Mouse (Mus musculus) heart, embryonic 11.5 days (tissue): ENCODE results near the gene Nrl. TPM values are rescaled to one million over a fixed set of nuclear protein-coding genes. Genes with fewer than 3 reads are reported as not detected.

Experiments
- ATAC-seq: fragments of 200-750 bp; cut with Nextera tagmentation; replicated peaks from 2 replicates; pipeline ENCODE4 v1.8.0; 2017; ENCODE audit warnings: moderate library complexity; ENCODE audit not compliant: insufficient number of reproducible peaks, low FRiP score, low TSS enrichment
- H3K27ac ChIP-seq: fragments of 300-500 bp; sonication (generic); 2 replicates; pipeline ENCODE4 v1.5.1; 2014; ENCODE audit warnings: mild to moderate bottlenecking, low read depth, low read length
- H3K27me3 ChIP-seq: fragments of 300-500 bp; sonication (generic); 2 replicates; pipeline ENCODE4 v1.6.1; 2014; ENCODE audit warnings: mild to moderate bottlenecking, low read length, mixed read lengths; ENCODE audit not compliant: control insufficient read depth, insufficient read depth
- H3K36me3 ChIP-seq: fragments of 300-500 bp; sonication (generic); 2 replicates; pipeline ENCODE4 v1.6.1; 2014; ENCODE audit warnings: mild to moderate bottlenecking, low read length, moderate library complexity, mixed read lengths; ENCODE audit not compliant: control insufficient read depth, insufficient read depth
- H3K4me1 ChIP-seq: fragments of 300-500 bp; sonication (generic); 2 replicates; pipeline ENCODE4 v1.6.1; 2014; ENCODE audit warnings: low read length; ENCODE audit not compliant: control insufficient read depth, insufficient read depth
- H3K4me2 ChIP-seq: fragments of 300-500 bp; sonication (generic); 2 replicates; pipeline ENCODE4 v1.6.1; 2014; ENCODE audit warnings: mild to moderate bottlenecking, moderate library complexity
- H3K4me3 ChIP-seq: fragments of 300-500 bp; sonication (generic); 2 replicates; pipeline ENCODE4 v1.5.1; 2014; ENCODE audit warnings: low read depth, low read length
- H3K9ac ChIP-seq: fragments of 300-500 bp; sonication (generic); 2 replicates; pipeline ENCODE4 v1.6.1; 2014; ENCODE audit warnings: mild to moderate bottlenecking, low read depth, low read length, moderate library complexity
- H3K9me3 ChIP-seq: fragments of 300-500 bp; sonication (generic); replicated peaks from 2 replicates; pipeline ENCODE4 v1.6.1; 2016; ENCODE audit warnings: low read length; ENCODE audit not compliant: control insufficient read depth
- WGBS: fragments of 180-500 bp; shearing (Covaris S2); extraction: QIAGEN DNeasy Blood & Tissue Kit; methylation state at CpG from one replicate; pipeline ENCODE4 v1.1.7; 2014; ENCODE audit not compliant: insufficient replicate concordance; 5-methylcytosine and 5-hydroxymethylcytosine counted together
- polyA plus RNA-seq: library from polyadenylated mRNA; unstranded; fragments of >200 nt; fragmentation: Nextera tagmentation; extraction: Ambion mirVana; gene quantifications from 2 replicates; pipeline ENCODE4 v1.2.1, GENCODE M21; 2014

Nrl gene
- polyA plus RNA-seq, 1 experiment from 2014 or later: not detected

DNA sequence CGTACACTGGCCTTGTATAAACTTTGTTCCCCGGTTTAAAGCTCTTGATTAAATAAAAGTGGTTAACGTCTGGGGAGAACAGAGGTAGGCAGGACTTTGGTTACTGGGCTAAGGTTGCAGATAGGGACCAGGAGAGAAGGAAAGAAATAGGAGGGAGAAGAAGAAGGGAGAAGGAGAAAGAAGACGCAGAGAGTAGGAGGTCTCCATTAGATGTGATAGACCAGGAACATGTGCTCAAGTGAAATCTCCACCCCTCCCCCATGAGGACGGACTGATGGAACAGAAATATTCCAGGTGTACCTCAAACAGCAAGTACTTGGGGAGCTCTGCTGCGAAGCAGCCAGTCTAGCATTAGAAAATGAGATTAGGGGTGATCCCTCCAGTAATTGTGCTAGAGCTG lies 55.0 kb downstream of the Nrl start:
- H3K9ac ChIP-seq: no peak overlapping the region
- 78% methylated on average over 6 of the region's 6 CpGs for WGBS
- no peaks in the 10 kb centered on the region for H3K9me3 ChIP-seq
- no peak overlapping the region for H3K4me3 ChIP-seq
- ATAC-seq: no peak
- H3K4me1 ChIP-seq: no peaks in the 10 kb centered on the region
- H3K4me2 ChIP-seq: no peak overlapping the region
- H3K27me3 ChIP-seq: 0 out of 2 replicates have a peak, but pooled peaks cover 2% of the 10 kb centered on the region
- no peaks in the 10 kb centered on the region for H3K36me3 ChIP-seq
- H3K27ac ChIP-seq: no peak overlapping the region

DNA sequence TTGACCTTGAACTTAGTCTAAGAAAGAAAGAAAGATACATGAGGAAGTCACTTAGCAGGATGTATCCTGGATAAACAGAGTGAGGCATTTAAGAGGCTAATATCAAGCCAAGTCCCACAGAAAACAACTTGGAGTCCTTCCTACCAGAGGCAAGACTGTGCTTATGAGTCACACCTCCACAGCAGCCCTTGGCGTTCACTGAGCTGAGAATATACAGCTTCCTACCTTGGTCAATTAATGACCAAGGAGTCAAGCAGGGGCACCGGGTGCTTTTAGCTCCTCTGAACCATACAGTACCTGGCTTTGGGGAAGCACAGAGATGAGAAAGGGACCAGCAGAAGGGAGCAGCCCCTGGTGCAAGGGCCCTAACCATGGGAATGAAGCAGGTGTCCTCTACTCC lies 55.7 kb downstream of the Nrl start:
- no peak overlapping the region for H3K27ac ChIP-seq
- H3K4me2 ChIP-seq: no peak overlapping the region
- no peaks in the 10 kb centered on the region for H3K4me1 ChIP-seq
- no peak overlapping the region for H3K9ac ChIP-seq
- ATAC-seq: no peak
- no peak overlapping the region for H3K4me3 ChIP-seq
- H3K36me3 ChIP-seq: no peaks in the 10 kb centered on the region
- WGBS: 80% methylated on average over 2 of the region's 2 CpGs
- no peaks in the 10 kb centered on the region for H3K9me3 ChIP-seq
- 0 out of 2 replicates have a peak, but pooled peaks cover 2% of the 10 kb centered on the region for H3K27me3 ChIP-seq

Other genes with a start within 250 kb of the Nrl start
- 22.0 and 44.5 TPM in 2 replicates for gene Dhrs4, start 46.2 kb downstream of the Nrl start, polyA plus RNA-seq
- gene Carmil3, start 34.3 kb downstream of the Nrl start, polyA plus RNA-seq: 2.2 TPM in 2 replicates
- 0.32 and 0.43 TPM in 2 replicates for gene Cpne6, start 14.5 kb downstream of the Nrl start, polyA plus RNA-seq
- gene Pck2, start 15.3 kb upstream of the Nrl start, polyA plus RNA-seq: 28.0 and 33.0 TPM in 2 replicates
- 61.3 and 71.1 TPM in 2 replicates for gene Dcaf11, start 35.0 kb upstream of the Nrl start, polyA plus RNA-seq
- gene A730061H03Rik, start 35.4 kb upstream of the Nrl start, polyA plus RNA-seq: 1.0 and 1.3 TPM in 2 replicates
- gene Fitm1, start 50.6 kb upstream of the Nrl start, polyA plus RNA-seq: 107 and 108 TPM in 2 replicates
- 223 and 235 TPM in 2 replicates for gene Psme1, start 53.1 kb upstream of the Nrl start, polyA plus RNA-seq
- gene Emc9, start 60.3 kb upstream of the Nrl start, polyA plus RNA-seq: 18.7 and 20.0 TPM in 2 replicates
- gene Psme2, start 66.1 kb upstream of the Nrl start, polyA plus RNA-seq: 222 and 223 TPM in 2 replicates
- 11.2 and 13.0 TPM in 2 replicates for gene Rnf31, start 66.7 kb upstream of the Nrl start, polyA plus RNA-seq
- 6.4 and 7.5 TPM in 2 replicates for gene Irf9, start 78.6 kb upstream of the Nrl start, polyA plus RNA-seq
- gene Rec8, start 93.1 kb upstream of the Nrl start, polyA plus RNA-seq: 8.8 and 14.1 TPM in 2 replicates
- 70.1 and 81.7 TPM in 2 replicates for gene Ipo4, start 111.0 kb upstream of the Nrl start, polyA plus RNA-seq
- gene Gm49378, start 112.9 kb upstream of the Nrl start, polyA plus RNA-seq: 1.9 and 4.2 TPM in 2 replicates
- gene Tm9sf1, start 118.8 kb upstream of the Nrl start, polyA plus RNA-seq: 78.7 and 86.9 TPM in 2 replicates
- gene Tssk4, start 125.2 kb upstream of the Nrl start, polyA plus RNA-seq: 0.63 TPM in 2 replicates
- 72.0 and 74.2 TPM in 2 replicates for gene Mdp1, start 135.5 kb upstream of the Nrl start, polyA plus RNA-seq
- 41.3 and 43.3 TPM in 2 replicates for gene Gmpr2, start 147.0 kb upstream of the Nrl start, polyA plus RNA-seq
- 512 and 535 TPM in 2 replicates for gene Nedd8, start 147.1 kb upstream of the Nrl start, polyA plus RNA-seq
- 39.6 and 42.3 TPM in 2 replicates for gene Tinf2, start 156.8 kb upstream of the Nrl start, polyA plus RNA-seq
- gene Tgm1, start 188.9 kb upstream of the Nrl start, polyA plus RNA-seq: 0.13 and 0.30 TPM in 2 replicates
- 19.1 and 19.7 TPM in 2 replicates for gene Rabggta, start 197.3 kb upstream of the Nrl start, polyA plus RNA-seq
- 56.4 and 60.3 TPM in 2 replicates for gene Dhrs1, start 220.7 kb upstream of the Nrl start, polyA plus RNA-seq
- gene Nop9, start 220.7 kb upstream of the Nrl start, polyA plus RNA-seq: 25.1 and 26.3 TPM in 2 replicates
- 1.4 and 1.7 TPM in 2 replicates for gene Cideb, start 233.5 kb upstream of the Nrl start, polyA plus RNA-seq
- gene Ltb4r2, start 236.4 kb upstream of the Nrl start, polyA plus RNA-seq: 0.16 and 1.0 TPM in 2 replicates
- 0.11 and 0.21 TPM in 2 replicates for gene Ltb4r1, start 241.0 kb upstream of the Nrl start, polyA plus RNA-seq